Mouse (Mus musculus) lung, postnatal 0 days (tissue): ENCODE results near the gene Car8.

Experiments
- CTCF ChIP-seq: IDR thresholded peaks from 2 replicates; pipeline ENCODE4 v1.5.1; 2016; ENCODE audit warnings: antibody characterized with exemption, mild to moderate bottlenecking
- EP300 ChIP-seq: IDR thresholded peaks from 2 replicates; pipeline ENCODE4 v1.6.1; 2016; ENCODE audit warnings: antibody characterized with exemption, mild to moderate bottlenecking, control low read depth

DNA sequence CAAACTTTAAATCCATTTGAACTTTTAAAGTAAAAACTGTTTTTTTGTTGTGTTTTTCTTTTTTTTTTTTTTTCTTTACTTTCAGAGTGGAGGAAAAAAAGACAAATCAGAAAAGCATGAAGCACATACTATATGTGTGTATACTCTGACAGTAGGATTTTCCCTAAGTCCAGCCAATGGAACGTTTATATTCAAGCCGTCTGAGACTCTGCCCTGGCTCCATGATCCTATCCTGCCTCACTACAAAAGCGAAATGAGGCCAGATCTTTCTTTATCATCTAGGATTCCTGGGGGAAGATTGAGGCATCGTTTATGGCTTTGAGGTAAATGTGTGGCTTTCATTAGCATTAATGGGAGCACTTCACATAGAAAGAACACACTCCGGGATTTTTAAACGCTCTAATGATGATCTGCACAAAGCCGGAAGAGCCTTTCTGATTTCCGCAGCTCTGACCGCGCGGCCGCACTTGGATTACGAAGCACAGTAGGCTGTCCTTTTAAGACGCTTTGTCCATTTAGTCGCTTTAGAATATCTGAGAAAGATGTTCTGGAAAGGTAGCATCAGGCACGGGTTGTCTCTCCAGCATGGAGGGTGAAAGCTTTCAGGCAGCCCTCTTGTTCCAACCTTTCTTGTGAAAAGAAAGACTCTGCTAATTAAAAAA, 128.8 kb downstream of the Car8 start:
- TF ChIP-seq CTCF (no peak), EP300 (no peak)
